8 mouse cellular contexts compared by ENCODE assay signal in the genomic region with DNA sequence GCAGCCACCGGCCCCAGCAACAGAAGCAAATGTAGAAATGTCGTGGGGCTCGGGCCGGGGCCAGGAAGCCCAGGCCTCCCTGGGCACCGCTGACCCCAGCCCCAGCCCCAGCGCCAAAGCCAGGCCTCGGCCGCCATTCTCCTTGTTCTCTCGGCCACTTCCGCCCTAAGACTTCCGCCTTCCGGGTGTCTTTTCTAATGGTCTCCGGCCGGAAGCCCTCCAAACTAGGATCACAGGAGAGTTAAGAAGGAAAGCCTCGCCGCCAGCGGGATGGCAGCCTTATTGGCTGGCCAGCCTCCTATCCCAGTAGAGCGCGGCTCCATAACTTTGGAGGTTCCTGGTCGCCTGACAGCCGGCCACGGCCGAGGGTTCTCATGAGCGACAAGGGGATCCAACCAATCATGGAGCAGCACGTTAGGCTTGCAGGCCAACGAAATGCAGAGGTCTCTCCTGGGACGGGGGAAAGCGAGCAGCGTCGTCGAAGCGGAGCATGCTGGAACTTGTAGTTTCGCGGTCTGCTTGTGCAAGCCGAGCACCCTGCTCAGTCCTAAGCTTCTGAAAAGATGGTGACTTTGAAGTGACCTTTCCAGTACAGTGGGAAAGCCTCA. TPM values are rescaled to one million over a fixed set of nuclear protein-coding genes. Genes with fewer than 3 reads are reported as not detected.
DNase-seq lines count a peak whose midpoint lies in the region; ATAC-seq and TF ChIP-seq lines count a peak whose summit lies in the region.

Lman2 (minus strand) TSS at position 331 of the 608 bp plus-strand sequence.

- WGBS in forebrain, embryonic 11.5 days = under 1% methylated on average over 35 of the region's 35 CpGs
- WGBS in heart, embryonic 16.5 days = under 1% methylated on average over 35 of the region's 35 CpGs
- under 1% methylated on average over 35 of the region's 35 CpGs for WGBS in liver, embryonic 15.5 days (ENCODE audit: insufficient replicate concordance)
- WGBS in neural tube, embryonic 12.5 days = under 1% methylated on average over 35 of the region's 35 CpGs

- peak within 1 kb of the TSS; percentile 93 for H3K9ac ChIP-seq in CH12.LX (ENCODE audit: insufficient read depth, low read depth)
- H3K9ac ChIP-seq in forebrain, embryonic 11.5 days (ENCODE audit: low read length) = peak within 1 kb of the TSS; percentile 90
- H3K9ac ChIP-seq in heart, embryonic 16.5 days (ENCODE audit: low read length) = peak within 1 kb of the TSS; percentile 97
- peak within 1 kb of the TSS; percentile 98 for H3K9ac ChIP-seq in liver, embryonic 15.5 days
- H3K9ac ChIP-seq in neural tube, embryonic 12.5 days = peak within 1 kb of the TSS; percentile 83

- H3K4me3 ChIP-seq in CH12.LX (replicated peaks in 1 of 3; ENCODE audit: low read depth in 2 of 3, low read length in 2 of 3, poor library complexity in 1 of 3) = peak within 1 kb of the TSS; percentile 92 to 100 (median 93)
- H3K4me3 ChIP-seq in forebrain, embryonic 11.5 days (ENCODE audit: low read depth, low read length) = peak within 1 kb of the TSS; percentile 72
- peak within 1 kb of the TSS; percentile 99 for H3K4me3 ChIP-seq in heart, embryonic 16.5 days (ENCODE audit: low read length)
- peak within 1 kb of the TSS; percentile 98 for H3K4me3 ChIP-seq in liver, embryonic 15.5 days (replicated peaks)
- H3K4me3 ChIP-seq in neural tube, embryonic 12.5 days = peak within 1 kb of the TSS; percentile 98

- TF ChIP-seq CTCF in CH12.LX (conservative IDR thresholded peaks at IDR 0.05 in 1 of 2, IDR thresholded peaks at IDR 0.05 in 1 of 2; ENCODE audit: low read depth in 2 of 2, low read length in 2 of 2) = no peak

- peak; percentile 98 for DNase-seq in CH12.LX (ENCODE audit: extremely low read depth)
- DNase-seq in c-Kit-positive CD71-positive TER-119-negative erythroid progenitor cells, embryonic 14.5 days (ENCODE audit: low read depth) = peak; percentile 96
- peak; percentile 94 for DNase-seq in forebrain, embryonic 11.5 days (ENCODE audit: low spot score)
- DNase-seq in kidney, postnatal 36 days = peak; percentile 96 to 99
- DNase-seq in telencephalon, adult 2 months (ENCODE audit: low read depth, low spot score) = peak; percentile 99

- in situ Hi-C loops in CH12.LX (cut with MboI; ENCODE audit: low pct_ligation_motif_present, low pct_unique_long_range_greater_than_20kb, low sequenced_read_pairs) = no loop called here

- no peaks in the 10 kb centered on the region for H3K27me3 ChIP-seq in CH12.LX (replicated peaks)
- H3K27me3 ChIP-seq in forebrain, embryonic 11.5 days (ENCODE audit: control insufficient read depth, insufficient read depth, low read length) = no peaks in the 10 kb centered on the region
- H3K27me3 ChIP-seq in heart, embryonic 16.5 days (ENCODE audit: control insufficient read depth, insufficient read depth, low read length) = no peaks in the 10 kb centered on the region; the same call in 1 of the 2 replicates
- no peaks in the 10 kb centered on the region for H3K27me3 ChIP-seq in liver, embryonic 15.5 days
- H3K27me3 ChIP-seq in neural tube, embryonic 12.5 days (replicated peaks) = no peaks in the 10 kb centered on the region

- TF ChIP-seq RAD21 in CH12.LX (IDR thresholded peaks at IDR 0.05; ENCODE audit: low read depth, low read length) = no peak

- ATAC-seq in forebrain, embryonic 11.5 days (replicated peaks; ENCODE audit: low FRiP score) = peak; percentile 96
- peak; percentile 98 for ATAC-seq in heart, embryonic 16.5 days (replicated peaks; ENCODE audit: extremely low read depth, insufficient read depth, low FRiP score)
- peak; percentile 96 for ATAC-seq in liver, embryonic 15.5 days (ENCODE audit: insufficient read depth)
- peak; percentile 98 for ATAC-seq in neural tube, embryonic 12.5 days (ENCODE audit: low FRiP score, low read depth)

- peaks cover 48% of the 10 kb centered on the region for H3K79me2 ChIP-seq in CH12.LX (replicated peaks; ENCODE audit: control insufficient read depth, extremely low read depth, insufficient read depth, poor library complexity, severe bottlenecking)

- no peaks in the 10 kb centered on the region for H3K9me3 ChIP-seq in CH12.LX (replicated peaks; ENCODE audit: low read length)
- no peaks in the 10 kb centered on the region for H3K9me3 ChIP-seq in forebrain, embryonic 11.5 days (ENCODE audit: control insufficient read depth, low read length)
- H3K9me3 ChIP-seq in heart, embryonic 16.5 days (replicated peaks; ENCODE audit: control insufficient read depth, low read length) = no peaks in the 10 kb centered on the region
- H3K9me3 ChIP-seq in liver, embryonic 15.5 days (replicated peaks) = no peaks in the 10 kb centered on the region
- H3K9me3 ChIP-seq in neural tube, embryonic 12.5 days = no peaks in the 10 kb centered on the region

- peaks cover 8 to 45% of the 10 kb centered on the region in 2 experiments for H3K4me1 ChIP-seq in CH12.LX (ENCODE audit: control insufficient read depth in 1 of 2, insufficient read depth in 2 of 2)
- peaks cover 7% of the 10 kb centered on the region; the same call in 1 of the 2 replicates for H3K4me1 ChIP-seq in forebrain, embryonic 11.5 days (replicated peaks; ENCODE audit: control insufficient read depth, insufficient read depth, low read length)
- peaks cover 12% of the 10 kb centered on the region for H3K4me1 ChIP-seq in heart, embryonic 16.5 days (ENCODE audit: control insufficient read depth, insufficient read depth, low read length)
- H3K4me1 ChIP-seq in liver, embryonic 15.5 days (replicated peaks) = peaks cover 52% of the 10 kb centered on the region
- peaks cover 15% of the 10 kb centered on the region for H3K4me1 ChIP-seq in neural tube, embryonic 12.5 days

- peak within 1 kb of the TSS; percentile 63 for H3K27ac ChIP-seq in CH12.LX (ENCODE audit: insufficient read depth, low read depth)
- H3K27ac ChIP-seq in forebrain, embryonic 11.5 days (ENCODE audit: low read depth, low read length) = peak within 1 kb of the TSS; percentile 97
- peak within 1 kb of the TSS; percentile 95 for H3K27ac ChIP-seq in heart, embryonic 16.5 days (ENCODE audit: low read length)
- peak within 1 kb of the TSS; percentile 98 for H3K27ac ChIP-seq in liver, embryonic 15.5 days (replicated peaks)
- H3K27ac ChIP-seq in neural tube, embryonic 12.5 days = peak within 1 kb of the TSS; percentile 80

- H3K36me3 ChIP-seq in CH12.LX (replicated peaks in 1 of 2; ENCODE audit: control insufficient read depth in 1 of 2, insufficient read depth in 1 of 2, low read length in 1 of 2) = peaks cover 22 to 36% of the 10 kb centered on the region in 2 experiments
- no peaks in the 10 kb centered on the region for H3K36me3 ChIP-seq in forebrain, embryonic 11.5 days (ENCODE audit: control insufficient read depth, insufficient read depth, low read length)
- peaks cover 9% of the 10 kb centered on the region for H3K36me3 ChIP-seq in heart, embryonic 16.5 days (ENCODE audit: control insufficient read depth, insufficient read depth)
- H3K36me3 ChIP-seq in liver, embryonic 15.5 days (replicated peaks) = peaks cover 36% of the 10 kb centered on the region
- H3K36me3 ChIP-seq in neural tube, embryonic 12.5 days = peaks cover 33% of the 10 kb centered on the region

- dilution Hi-C loops in CH12.LX (cut with MboI; ENCODE audit: extremely low pct_ligation_motif_present, extremely low pct_unique_long_range_greater_than_20kb, low sequenced_read_pairs) = no loop called here

- H3K4me2 ChIP-seq in CH12.LX (ENCODE audit: insufficient read depth, low read depth, poor library complexity, severe bottlenecking) = peak within 1 kb of the TSS; percentile 84
- peak within 1 kb of the TSS; percentile 76 for H3K4me2 ChIP-seq in forebrain, embryonic 11.5 days (ENCODE audit: low read depth, low read length, severe bottlenecking)
- H3K4me2 ChIP-seq in heart, embryonic 16.5 days (ENCODE audit: low read depth, low read length) = peak within 1 kb of the TSS; percentile 84
- H3K4me2 ChIP-seq in liver, embryonic 15.5 days = peak within 1 kb of the TSS; percentile 68
- peak within 1 kb of the TSS; percentile 91 for H3K4me2 ChIP-seq in neural tube, embryonic 12.5 days (replicated peaks)

- TF ChIP-seq POLR2A in CH12.LX (IDR thresholded peaks at IDR 0.05; ENCODE audit: low read depth, low read length) = peak; percentile 81

- TF ChIP-seq EP300 in CH12.LX (IDR thresholded peaks at IDR 0.05; ENCODE audit: low read length) = no peak

TF ChIP-seq in CH12.LX, 34 proteins besides CTCF, POLR2A, EP300 and RAD21 (continues in another document):
- TF ChIP-seq MXI1 (IDR thresholded peaks at IDR 0.05; ENCODE audit: low read depth, low read length) = peak; percentile 30; the same call in 1 of the 2 replicates
- peak; percentile 46; the same call in 1 of the 2 replicates for TF ChIP-seq BHLHE40 (IDR thresholded peaks at IDR 0.05; ENCODE audit: low read depth, low read length)
- peak; percentile 91 for TF ChIP-seq HCFC1 (IDR thresholded peaks at IDR 0.05; ENCODE audit: low read depth, low read length)
- TF ChIP-seq ZMIZ1 (IDR thresholded peaks at IDR 0.05; ENCODE audit: low read depth, low read length) = 0 out of 2 replicates have a peak, but pooled peaks have one; percentile 57
- no peak for TF ChIP-seq USF1 (IDR thresholded peaks at IDR 0.05; ENCODE audit: low read depth, low read length)
- TF ChIP-seq MAZ (IDR thresholded peaks at IDR 0.05; ENCODE audit: low read depth, low read length) = no peak
- peak; percentile 73 for TF ChIP-seq TCF12 (IDR thresholded peaks at IDR 0.05; ENCODE audit: low read depth, low read length)
- TF ChIP-seq SMC3 (IDR thresholded peaks at IDR 0.05; ENCODE audit: low read depth, low read length) = no peak
- TF ChIP-seq SIN3A (IDR thresholded peaks at IDR 0.05; ENCODE audit: low read length) = peak; percentile 87; the same call in 1 of the 2 replicates
- peak; percentile 81 for TF ChIP-seq NELFE (IDR thresholded peaks at IDR 0.05; ENCODE audit: low read depth, low read length)
- TF ChIP-seq ETS1 (conservative IDR thresholded peaks at IDR 0.05; ENCODE audit: low read depth, low read length) = no peak
- peak; percentile 28; the same call in 1 of the 2 replicates for TF ChIP-seq GABPA (IDR thresholded peaks at IDR 0.05; ENCODE audit: insufficient replicate concordance, low read depth, low read length)
- peak; percentile 98 for TF ChIP-seq ELF1 (IDR thresholded peaks at IDR 0.05; ENCODE audit: low read depth, low read length)
- 0 out of 2 replicates have a peak, but pooled peaks have one; percentile 19 for TF ChIP-seq MAX (IDR thresholded peaks at IDR 0.05; ENCODE audit: low read length)
- peak; percentile 92; the same call in 1 of the 2 replicates for TF ChIP-seq KAT2A (IDR thresholded peaks at IDR 0.05; ENCODE audit: insufficient replicate concordance, low read length)

RNA-seq across cellular contexts. Expression of gene Lman2, which starts in this region (rescaled TPM):
- total RNA-seq in CH12.LX (2012; rRNA removed) = 126 and 150 TPM in 2 replicates
- 87.9 and 94.6 TPM in 2 replicates for total RNA-seq in CH12.LX (2014; rRNA removed)
- polyA plus RNA-seq in CH12.LX (2012; ENCODE audit: insufficient read length, low read depth) = 169 and 174 TPM in 2 replicates
- polyA plus RNA-seq in forebrain, embryonic 11.5 days (2014; fragmentation: Nextera tagmentation; extraction: Ambion mirVana) = 90.4 and 94.2 TPM in 2 replicates
- polyA plus RNA-seq in heart, embryonic 16.5 days (2015; fragmentation: Nextera tagmentation; extraction: Ambion mirVana) = 84.2 and 84.5 TPM in 2 replicates
- 58.8 and 62.1 TPM in 2 replicates for polyA plus RNA-seq in liver, embryonic 15.5 days (2015; fragmentation: Nextera tagmentation; extraction: Ambion mirVana)
- 82.0 and 86.1 TPM in 2 replicates for polyA plus RNA-seq in neural tube, embryonic 12.5 days (2016; fragmentation: Nextera tagmentation; extraction: Ambion mirVana)

Comparison
In these comparisons a context has a peak if more than half of its experiments do, and no peak if none do; other contexts are left out.
1. Peak in every context shown above with its lines: DNase-seq, ATAC-seq, H3K4me3 ChIP-seq and H3K27ac ChIP-seq.